In genomic region chr7:99902918-99903665, GRCm38 (mm10) we compare ENCODE assay signal across 17 mouse cellular contexts. TPM values are rescaled to one million over a fixed set of nuclear protein-coding genes. Genes with fewer than 3 reads are reported as not detected.
DNase-seq lines count a peak whose midpoint lies in the region; ATAC-seq and TF ChIP-seq lines count a peak whose summit lies in the region.
"Had no signal": no experiment of that assay in that cellular context is flagged by ENCODE, and none has a peak within 500 bp of the region (broad histone marks: within the 10 kb centered on the region; RNA-seq: fewer than 3 reads in every experiment).

No protein-coding gene starts in this region.

- H3K27me3 ChIP-seq in midbrain, embryonic 15.5 days (replicated peaks): no peaks in the 10 kb centered on the region
- H3K27me3 ChIP-seq in midbrain, postnatal 0 days (ENCODE audit: insufficient read depth, low read length): no peaks in the 10 kb centered on the region
- H3K27me3 ChIP-seq: heart, embryonic 15.5 days; limb, embryonic 15.5 days; liver, embryonic 15.5 days; midbrain, embryonic 12.5 days had no signal

- H3K27ac ChIP-seq in midbrain, embryonic 15.5 days: peak overlapping the region; percentile 18; the same call in 1 of the 2 replicates
- no peak overlapping the region for H3K27ac ChIP-seq in midbrain, postnatal 0 days (ENCODE audit: low read depth, low read length)
- H3K27ac ChIP-seq: heart, embryonic 15.5 days; limb, embryonic 15.5 days; liver, embryonic 15.5 days; midbrain, embryonic 12.5 days had no signal

- 64% methylated on average over 11 of the region's 11 CpGs for WGBS in midbrain, embryonic 15.5 days
- WGBS in midbrain, postnatal 0 days: 64% methylated on average over 11 of the region's 11 CpGs

- peaks cover 5% of the 10 kb centered on the region; the same call in 1 of the 2 replicates for H3K4me1 ChIP-seq in midbrain, embryonic 15.5 days
- H3K4me1 ChIP-seq in midbrain, postnatal 0 days (ENCODE audit: insufficient read depth, low read length): no peaks in the 10 kb centered on the region
- H3K4me1 ChIP-seq: limb, embryonic 15.5 days; midbrain, embryonic 12.5 days had no signal

- no peak overlapping the region for H3K4me3 ChIP-seq in midbrain, embryonic 15.5 days
- no peak overlapping the region for H3K4me3 ChIP-seq in midbrain, postnatal 0 days (ENCODE audit: low read depth, low read length)
- H3K4me3 ChIP-seq: heart, embryonic 15.5 days; limb, embryonic 15.5 days; liver, embryonic 15.5 days; midbrain, embryonic 12.5 days had no signal

- peak; percentile 16 for DNase-seq in gastrocnemius, adult 18-20 months (ENCODE audit: low spot score)
- DNase-seq in gastrocnemius, postnatal 10 days: no peak
- no peak for DNase-seq in midbrain, postnatal 0 days (ENCODE audit: low spot score)
- DNase-seq in brain, adult 2 months (ENCODE audit: low read depth, low spot score): peak; percentile 59
- DNase-seq in gonadal fat pad, adult 2 months (ENCODE audit: low read depth): peak; percentile 60
- no peak for DNase-seq in left cerebral cortex, adult 9 months (ENCODE audit: low spot score in 2 of 2)
- DNase-seq: adrenal gland, adult 8-10 months; cerebellum, adult 9-11 months; heart, adult 11 months; kidney, adult 11 months; right cerebral cortex, postnatal 25 days had no signal

- no peak overlapping the region for H3K9ac ChIP-seq in midbrain, embryonic 15.5 days
- no peak overlapping the region for H3K9ac ChIP-seq in midbrain, postnatal 0 days (replicated peaks; ENCODE audit: low read length, poor library complexity, severe bottlenecking)
- H3K9ac ChIP-seq: heart, embryonic 15.5 days; limb, embryonic 15.5 days; liver, embryonic 15.5 days; midbrain, embryonic 12.5 days had no signal

- H3K36me3 ChIP-seq in midbrain, embryonic 15.5 days (replicated peaks): no peaks in the 10 kb centered on the region
- H3K36me3 ChIP-seq in midbrain, postnatal 0 days (ENCODE audit: insufficient read depth, low read length): no peaks in the 10 kb centered on the region
- H3K36me3 ChIP-seq: heart, embryonic 15.5 days; limb, embryonic 15.5 days; liver, embryonic 15.5 days; midbrain, embryonic 12.5 days had no signal

- no peaks in the 10 kb centered on the region for H3K9me3 ChIP-seq in midbrain, embryonic 15.5 days
- H3K9me3 ChIP-seq in midbrain, postnatal 0 days (ENCODE audit: low read length): no peaks in the 10 kb centered on the region
- H3K9me3 ChIP-seq: heart, embryonic 15.5 days; limb, embryonic 15.5 days; liver, embryonic 15.5 days; midbrain, embryonic 12.5 days had no signal

- peak; percentile 64 for ATAC-seq in midbrain, embryonic 15.5 days (replicated peaks)
- ATAC-seq in midbrain, postnatal 0 days (ENCODE audit: low FRiP score): no peak

- no peak overlapping the region for H3K4me2 ChIP-seq in midbrain, embryonic 15.5 days
- no peak overlapping the region for H3K4me2 ChIP-seq in midbrain, postnatal 0 days (ENCODE audit: low read depth, low read length, poor library complexity, severe bottlenecking)
- H3K4me2 ChIP-seq: heart, embryonic 15.5 days; limb, embryonic 15.5 days; liver, embryonic 15.5 days; midbrain, embryonic 12.5 days had no signal

- no peak for TF ChIP-seq CTCF in midbrain, postnatal 0 days (IDR thresholded peaks at IDR 0.05)

RNA-seq across cellular contexts. Expression of gene Spcs2, which starts 39.8 kb away (rescaled TPM):
- 10 to 100 TPM; 78.8 to 79.8 TPM for total RNA-seq in gastrocnemius, adult 18-20 months (2021)
- total RNA-seq in gastrocnemius, postnatal 10 days (2021): 10 to 100 TPM; 55.7 to 62.1 TPM
- polyA plus RNA-seq in midbrain, embryonic 15.5 days (2015; fragmentation: Nextera tagmentation; extraction: Ambion mirVana): 262 and 264 TPM in 2 replicates
- total RNA-seq in midbrain, postnatal 0 days (2014; rRNA removed): 119 and 136 TPM in 2 replicates
- 251 and 264 TPM in 2 replicates for polyA plus RNA-seq in midbrain, postnatal 0 days (2015; fragmentation: Nextera tagmentation; extraction: Ambion mirVana)
- polyA plus RNA-seq in gonadal fat pad, adult 2 months (2012; rRNA removed): 48.4 and 73.4 TPM in 2 replicates

RNA-seq across cellular contexts. Expression of gene Xrra1, which starts 44.2 kb away (rescaled TPM):
- total RNA-seq in gastrocnemius, adult 18-20 months (2021): 1 to 10 TPM in 1 of 2 experiments, under 1 TPM in 1; 0.66 to 1.2 TPM
- 1 to 10 TPM; 1.3 TPM for total RNA-seq in gastrocnemius, postnatal 10 days (2021)
- 1.0 and 1.1 TPM in 2 replicates for polyA plus RNA-seq in midbrain, embryonic 15.5 days (2015; fragmentation: Nextera tagmentation; extraction: Ambion mirVana)
- 1.6 and 2.4 TPM in 2 replicates for total RNA-seq in midbrain, postnatal 0 days (2014; rRNA removed)
- polyA plus RNA-seq in midbrain, postnatal 0 days (2015; fragmentation: Nextera tagmentation; extraction: Ambion mirVana): 1.9 and 2.1 TPM in 2 replicates
- polyA plus RNA-seq in gonadal fat pad, adult 2 months (2012; rRNA removed): 2.8 and 3.4 TPM in 2 replicates
- total RNA-seq: hematopoietic stem cell, adult 5-6 weeks had no signal
- polyA plus RNA-seq: liver, embryonic 15.5 days had no signal

Comparison
In these comparisons a context has a peak if more than half of its experiments do, and no peak if none do; other contexts are left out.
1. DNase-seq: peak in gastrocnemius, adult 18-20 months (single experiment), brain, adult 2 months (single experiment) and gonadal fat pad, adult 2 months (single experiment); none in gastrocnemius, postnatal 10 days (single experiment), midbrain, postnatal 0 days (single experiment) and left cerebral cortex, adult 9 months (0 of 2).